Mouse (Mus musculus) neural tube, embryonic 10.5 days (tissue): ENCODE results near the gene Spg7.

Experiments used
- DNase-seq: peaks from one replicate; pipeline ENCODE4 v3.0.0-alpha.2; 2017; ENCODE audit warnings: low spot score; ENCODE audit errors: extremely low spot score

Gene Spg7

GRCm38 (mm10) chr8:123097786-123098584, 35.2 kb downstream of the Spg7 start:
- no peak for DNase-seq

- no peak for DNase-seq
Observed at GRCm38 (mm10) chr8:123100288-123100687, 37.5 kb downstream of the Spg7 start.

- DNase-seq: no peak
Observed at GRCm38 (mm10) chr8:123101244-123101643, 38.5 kb downstream of the Spg7 start.

- DNase-seq: peak; percentile 98
Observed at GRCm38 (mm10) chr8:123101735-123102685, 39.3 kb downstream of the Spg7 start, which contains the start of gene Rpl13. Rpl13 (plus strand) TSS chr8:123102350.

- peak; percentile 18 for DNase-seq
Observed at GRCm38 (mm10) chr8:123102855-123103254, 40.1 kb downstream of the Spg7 start.

- DNase-seq: peak; percentile 28
Observed at GRCm38 (mm10) chr8:123103285-123103684, 40.5 kb downstream of the Spg7 start.

- no peak for DNase-seq
Observed at GRCm38 (mm10) chr8:123104046-123104767, 41.5 kb downstream of the Spg7 start.

- DNase-seq: peak; percentile 51
Observed at GRCm38 (mm10) chr8:123105553-123106326, 43.0 kb downstream of the Spg7 start.

- DNase-seq: peak; percentile 18
Observed at GRCm38 (mm10) chr8:123106531-123106930, 43.8 kb downstream of the Spg7 start.

- no peak for DNase-seq
Observed at GRCm38 (mm10) chr8:123108010-123108409, 45.3 kb downstream of the Spg7 start.

GRCm38 (mm10) chr8:123108953-123109352, 46.2 kb downstream of the Spg7 start:
- no peak for DNase-seq

GRCm38 (mm10) chr8:123110649-123111048, 47.9 kb downstream of the Spg7 start:
- peak; percentile 56 for DNase-seq

GRCm38 (mm10) chr8:123112892-123113291, 50.1 kb downstream of the Spg7 start:
- no peak for DNase-seq

- no peak for DNase-seq
Observed at GRCm38 (mm10) chr8:123113908-123114469, 51.2 kb downstream of the Spg7 start.

GRCm38 (mm10) chr8:123114644-123115043, 51.9 kb downstream of the Spg7 start:
- DNase-seq: no peak

GRCm38 (mm10) chr8:123117127-123117731, 54.5 kb downstream of the Spg7 start, which contains the start of gene Cpne7:
Cpne7 (plus strand) TSS chr8:123117374.
- no peak for DNase-seq

- DNase-seq: no peak
Observed at GRCm38 (mm10) chr8:123117744-123118143, 55.0 kb downstream of the Spg7 start.

- DNase-seq: no peak
Observed at GRCm38 (mm10) chr8:123122059-123122458, 59.3 kb downstream of the Spg7 start.

- DNase-seq: no peak
Observed at GRCm38 (mm10) chr8:123122670-123123069, 59.9 kb downstream of the Spg7 start.
